Mouse (Mus musculus) liver, postnatal 0 days (tissue): Measurements from ENCODE around the gene Prpsap2. TPM values are rescaled to one million over a fixed set of nuclear protein-coding genes. Genes with fewer than 3 reads are reported as not detected.
A peak's percentile ranks its signal among the peaks of the same experiment; 100 is the strongest.

Source experiments
- ATAC-seq: fragments of 200-750 bp; cut with Nextera tagmentation; 2 replicates; pipeline ENCODE4 v1.8.0; 2017; ENCODE audit warnings: mild to moderate bottlenecking, moderate library complexity
- DNase-seq: peaks from one replicate; pipeline ENCODE4 v3.0.0-alpha.2; 2016
- H3K27ac ChIP-seq: fragments of 300-500 bp; sonication (generic); 2 replicates; pipeline ENCODE4 v1.5.1; 2014; ENCODE audit warnings: antibody characterized with exemption, moderate library complexity, mild to moderate bottlenecking, low read depth
- H3K27me3 ChIP-seq: fragments of 300-500 bp; sonication (generic); 2 replicates; pipeline ENCODE4 v1.6.1; 2014; ENCODE audit warnings: low read length, control low read depth, mixed read lengths; ENCODE audit not compliant: insufficient read depth
- H3K36me3 ChIP-seq: fragments of 300-500 bp; sonication (generic); replicated peaks from 2 replicates; pipeline ENCODE4 v1.6.1; 2014; ENCODE audit warnings: mild to moderate bottlenecking, control low read depth, low read length, moderate library complexity, mixed read lengths; ENCODE audit not compliant: insufficient read depth
- H3K4me1 ChIP-seq: fragments of 300-500 bp; sonication (generic); 2 replicates; pipeline ENCODE4 v1.6.1; 2014; ENCODE audit warnings: antibody characterized with exemption, mild to moderate bottlenecking, control low read depth; ENCODE audit not compliant: insufficient read depth
- H3K4me2 ChIP-seq: fragments of 300-500 bp; sonication (generic); 2 replicates; pipeline ENCODE4 v1.6.1; 2014; ENCODE audit warnings: low read depth, mild to moderate bottlenecking, low read length, moderate library complexity, mixed read lengths
- H3K4me3 ChIP-seq: fragments of 300-500 bp; sonication (generic); 2 replicates; pipeline ENCODE4 v1.5.1; 2014; ENCODE audit warnings: low read depth, low read length
- H3K9ac ChIP-seq: fragments of 300-500 bp; sonication (generic); replicated peaks from 2 replicates; pipeline ENCODE4 v1.6.1; 2014; ENCODE audit warnings: mild to moderate bottlenecking, moderate library complexity
- H3K9me3 ChIP-seq: fragments of 300-500 bp; sonication (generic); 2 replicates; pipeline ENCODE4 v1.6.1; 2016; ENCODE audit warnings: mild to moderate bottlenecking, control low read depth, low read length, mixed read lengths
- CTCF ChIP-seq: sonication (generic); IDR thresholded peaks from 2 replicates; pipeline ENCODE4 v1.5.1; 2016; ENCODE audit warnings: antibody characterized with exemption, low read depth
- EP300 ChIP-seq: IDR thresholded peaks from 2 replicates; pipeline ENCODE4 v1.6.1; 2016; ENCODE audit warnings: antibody characterized with exemption, low read depth, mild to moderate bottlenecking
- WGBS: fragments of 180-500 bp; shearing (Covaris S2); extraction: QIAGEN DNeasy Blood & Tissue Kit; methylation state at CpG from one replicate; pipeline ENCODE4 v1.1.7; 2014; ENCODE audit not compliant: insufficient replicate concordance; 5-methylcytosine and 5-hydroxymethylcytosine counted together
- polyA plus RNA-seq: library from polyadenylated mRNA; unstranded; fragments of >200 nt; fragmentation: Nextera tagmentation; extraction: Ambion mirVana; gene quantifications from 2 replicates; pipeline ENCODE4 v1.2.1, GENCODE M21; 2015

Gene Prpsap2
- polyA plus RNA-seq, 1 experiment from 2014 or later, result 5.2 TPM

- DNase-seq, result no peak
- TF ChIP-seq EP300 (no peak), CTCF (no peak)
- Histone ChIP-seq H3K4me2 (no peak overlapping the region), H3K4me3 (no peak overlapping the region), H3K9ac (no peak overlapping the region), H3K9me3 (no peaks in the 10 kb centered on the region), H3K27ac (no peak overlapping the region), H3K27me3 (no peaks in the 10 kb centered on the region), H3K36me3 (no peaks in the 10 kb centered on the region), H3K4me1 (no peaks in the 10 kb centered on the region)
- 64% methylated on average over 15 of the region's 15 CpGs for WGBS
- no peak for ATAC-seq
Measured at GRCm38 (mm10) chr11:61713157-61713855, 48.6 kb downstream of the Prpsap2 start.

DNA sequence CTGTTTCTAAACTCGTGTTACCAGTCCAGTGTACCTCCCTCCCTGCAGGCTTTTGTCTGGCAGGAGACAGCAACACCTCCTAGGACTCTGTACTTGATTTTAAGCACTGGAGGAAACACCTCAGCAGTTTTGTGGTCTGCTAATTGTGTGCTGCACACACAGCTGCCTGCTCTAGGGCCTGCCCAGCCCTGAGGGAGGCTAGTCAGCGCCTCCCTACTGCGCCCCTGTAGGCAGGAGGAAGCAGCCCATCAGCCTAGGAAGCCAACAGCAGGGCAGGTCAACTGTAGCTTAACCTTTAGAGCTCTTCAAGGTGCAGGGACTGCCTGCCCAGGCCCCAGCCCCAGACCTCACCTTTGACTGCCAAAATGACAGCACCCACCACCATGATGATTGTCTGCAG, 53.0 kb downstream of the Prpsap2 start:
- 51% methylated on average over 3 of the region's 3 CpGs for WGBS
- Histone ChIP-seq H3K27ac (no peak overlapping the region), H3K36me3 (no peaks in the 10 kb centered on the region; the same call in 1 of the 2 replicates), H3K9me3 (no peaks in the 10 kb centered on the region), H3K4me3 (no peak overlapping the region), H3K4me1 (no peaks in the 10 kb centered on the region), H3K27me3 (no peaks in the 10 kb centered on the region), H3K4me2 (no peak overlapping the region), H3K9ac (no peak overlapping the region)
- no peak for ATAC-seq
- DNase-seq, result no peak
- no peak for TF ChIP-seq EP300
- peak; percentile 40 for TF ChIP-seq CTCF

DNA sequence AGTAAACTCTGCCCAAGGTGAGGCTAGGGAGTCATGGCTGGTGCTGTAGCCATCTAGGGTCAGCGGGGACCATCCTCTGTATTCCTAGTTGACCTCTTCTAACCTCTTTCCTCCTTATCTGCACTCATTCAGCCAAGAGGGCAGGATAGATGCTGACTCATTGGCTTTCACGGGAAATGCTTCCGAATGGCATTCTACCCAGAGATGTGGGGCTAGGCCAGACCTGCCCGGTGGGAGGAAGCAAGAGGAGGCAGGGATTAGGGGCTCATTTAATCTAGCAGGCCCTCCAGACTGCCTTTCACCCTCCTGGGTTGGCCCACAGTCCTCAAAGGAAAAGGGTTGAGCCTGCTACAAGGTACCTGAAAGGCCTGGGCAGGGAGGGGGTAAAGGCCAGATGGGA, 55.7 kb downstream of the Prpsap2 start:
- 46% methylated on average over 4 of the region's 4 CpGs for WGBS
- TF ChIP-seq CTCF (no peak), EP300 (no peak)
- ATAC-seq (no peak), DNase-seq (no peak)
- H3K9ac ChIP-seq, result no peak overlapping the region
- H3K4me1 ChIP-seq, result no peaks in the 10 kb centered on the region
- no peaks in the 10 kb centered on the region; the same call in none of the 2 replicates for H3K36me3 ChIP-seq
- no peaks in the 10 kb centered on the region for H3K27me3 ChIP-seq
- H3K9me3 ChIP-seq, result no peaks in the 10 kb centered on the region
- H3K4me2 ChIP-seq, result no peak overlapping the region
- H3K27ac ChIP-seq, result no peak overlapping the region
- H3K4me3 ChIP-seq, result no peak overlapping the region

- Histone ChIP-seq H3K27ac (no peak overlapping the region), H3K9me3 (no peaks in the 10 kb centered on the region), H3K4me1 (no peaks in the 10 kb centered on the region), H3K36me3 (no peaks in the 10 kb centered on the region; the same call in none of the 2 replicates), H3K27me3 (no peaks in the 10 kb centered on the region), H3K4me3 (no peak overlapping the region), H3K9ac (no peak overlapping the region), H3K4me2 (no peak overlapping the region)
- TF ChIP-seq CTCF, result no peak
- no peak for TF ChIP-seq EP300
- 89% methylated on average over 2 of the region's 2 CpGs for WGBS
- ATAC-seq (no peak), DNase-seq (no peak)
Measured at GRCm38 (mm10) chr11:61705581-61705980, 56.3 kb downstream of the Prpsap2 start.

- no peaks in the 10 kb centered on the region for H3K27me3 ChIP-seq
- H3K4me2 ChIP-seq, result no peak overlapping the region
- no peak overlapping the region for H3K4me3 ChIP-seq
- H3K27ac ChIP-seq, result no peak overlapping the region
- no peaks in the 10 kb centered on the region for H3K4me1 ChIP-seq
- DNase-seq (no peak), ATAC-seq (no peak)
- no peaks in the 10 kb centered on the region for H3K9me3 ChIP-seq
- no peak overlapping the region for H3K9ac ChIP-seq
- TF ChIP-seq EP300 (no peak), CTCF (no peak)
- H3K36me3 ChIP-seq, result no peaks in the 10 kb centered on the region; the same call in none of the 2 replicates
- WGBS, result 92% methylated on average over 5 of the region's 5 CpGs
Measured at GRCm38 (mm10) chr11:61702494-61702893, 59.4 kb downstream of the Prpsap2 start.

DNA sequence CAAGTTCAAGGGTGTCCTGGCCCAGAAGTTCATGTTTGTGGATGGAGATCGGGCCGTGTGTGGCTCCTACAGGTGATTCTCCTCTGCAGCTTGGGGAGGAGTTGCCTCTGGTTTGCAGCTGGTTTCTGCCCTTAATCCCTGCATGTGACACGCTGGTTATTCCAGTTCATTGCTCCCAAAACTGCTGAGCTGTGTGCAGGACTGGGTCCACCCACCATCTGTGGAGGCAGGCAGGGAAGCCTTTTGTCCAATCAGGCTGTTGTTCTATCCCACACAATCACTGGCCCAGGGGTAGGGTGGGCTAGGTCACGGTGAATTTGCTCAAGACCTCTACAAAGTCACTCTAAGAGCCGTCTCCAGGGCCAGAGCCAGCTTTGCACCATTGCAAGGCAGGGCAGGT, 60.2 kb downstream of the Prpsap2 start:
- TF ChIP-seq CTCF (no peak), EP300 (no peak)
- Histone ChIP-seq H3K9me3 (no peaks in the 10 kb centered on the region), H3K27ac (no peak overlapping the region), H3K9ac (no peak overlapping the region), H3K36me3 (no peaks in the 10 kb centered on the region; the same call in none of the 2 replicates), H3K4me3 (no peak overlapping the region), H3K4me1 (no peaks in the 10 kb centered on the region), H3K27me3 (no peaks in the 10 kb centered on the region), H3K4me2 (no peak overlapping the region)
- WGBS, result 87% methylated on average over 5 of the region's 5 CpGs
- DNase-seq, result no peak
- ATAC-seq, result no peak

DNA sequence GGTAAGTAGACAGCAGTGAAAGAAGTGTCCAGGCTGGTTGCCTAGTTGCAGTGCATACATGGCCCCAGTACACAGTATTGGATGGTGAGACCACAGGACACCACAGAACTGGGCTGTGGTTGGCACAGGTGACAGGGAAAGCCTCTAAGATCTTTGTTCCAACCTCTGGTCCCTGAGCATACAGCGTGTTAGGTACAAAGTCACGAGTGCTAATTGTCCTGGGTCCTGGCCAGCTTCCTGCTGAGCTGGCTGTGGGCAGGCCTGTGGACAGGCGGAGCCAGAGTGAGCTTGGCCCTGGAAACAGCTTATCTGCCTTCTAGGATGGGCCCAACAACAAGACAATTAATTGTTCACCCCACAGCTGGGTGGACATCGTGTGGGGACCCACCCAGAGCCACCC, 62.0 kb downstream of the Prpsap2 start:
- DNase-seq, result no peak
- Histone ChIP-seq H3K36me3 (no peaks in the 10 kb centered on the region; the same call in none of the 2 replicates), H3K4me1 (no peaks in the 10 kb centered on the region), H3K27ac (no peak overlapping the region), H3K27me3 (no peaks in the 10 kb centered on the region), H3K4me3 (no peak overlapping the region), H3K4me2 (no peak overlapping the region), H3K9me3 (no peaks in the 10 kb centered on the region), H3K9ac (no peak overlapping the region)
- TF ChIP-seq CTCF (no peak), EP300 (no peak)
- no peak for ATAC-seq
- 58% methylated on average over 4 of the region's 4 CpGs for WGBS
